Mouse (Mus musculus) kidney, postnatal 10 days (tissue): ENCODE measurements around the gene Prkag3.

ENCODE experiments used
- DNase-seq: peaks from one replicate; pipeline ENCODE4 v3.0.0; 2021; ENCODE audit warnings: mixed read lengths

The Prkag3 gene

GRCm38 (mm10) chr1:74712046-74712445, 37.0 kb downstream of the Prkag3 start:
- no peak for DNase-seq

GRCm38 (mm10) chr1:74709566-74709965, 39.5 kb downstream of the Prkag3 start:
- no peak for DNase-seq

GRCm38 (mm10) chr1:74705016-74705415, 44.0 kb downstream of the Prkag3 start:
- peak; percentile 63 for DNase-seq

GRCm38 (mm10) chr1:74704156-74704555, 44.9 kb downstream of the Prkag3 start:
- no peak for DNase-seq

- no peak for DNase-seq
Measured at GRCm38 (mm10) chr1:74702142-74702553, 46.9 kb downstream of the Prkag3 start.

GRCm38 (mm10) chr1:74698791-74699190, 50.2 kb downstream of the Prkag3 start:
- no peak for DNase-seq

- no peak for DNase-seq
Measured at GRCm38 (mm10) chr1:74698353-74698752, 50.7 kb downstream of the Prkag3 start.

- no peak for DNase-seq
Measured at GRCm38 (mm10) chr1:74697416-74697815, 51.6 kb downstream of the Prkag3 start.

- DNase-seq, result no peak
Measured at GRCm38 (mm10) chr1:74695836-74696235, 53.2 kb downstream of the Prkag3 start.

- DNase-seq, result no peak
Measured at GRCm38 (mm10) chr1:74693891-74694583, 55.0 kb downstream of the Prkag3 start.
